Mouse (Mus musculus) T-helper 2 cell (primary cell): Measurements from ENCODE around the gene Daglb.

Source experiments
- in situ Hi-C: fragments of 300-600 bp; cut with MboI, MseI; formaldehyde crosslinking; loops from one replicate; pipeline ENCODE4 v1.15.1; 2025; ENCODE audit warnings: high pct_unique_total_duplicates

The Daglb gene

GRCm38 (mm10) chr5:143487193-143487592 lies 22.8 kb downstream of the Daglb start:
- in situ Hi-C loops = no loop called here

DNA sequence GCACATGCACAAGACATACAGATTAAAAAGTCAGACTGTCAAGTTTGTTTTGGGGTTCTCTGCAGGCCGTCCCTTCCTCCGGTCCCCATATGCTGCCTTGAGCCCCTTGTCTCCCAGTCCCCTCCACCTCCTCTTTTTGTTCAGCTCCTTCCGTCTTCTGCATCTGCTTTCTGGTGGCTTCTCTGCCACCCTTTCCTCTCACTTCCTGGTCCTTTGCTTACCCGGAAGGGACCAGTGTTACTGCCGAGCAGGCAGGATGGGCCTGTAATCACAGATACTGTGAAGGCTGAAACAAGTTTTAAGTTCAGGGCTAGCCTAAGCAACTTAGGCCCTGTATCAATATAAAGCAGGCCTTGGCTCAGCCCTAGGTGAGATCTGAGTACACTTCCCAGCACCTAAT lies 23.6 kb downstream of the Daglb start:
- in situ Hi-C loops = no loop called here

GRCm38 (mm10) chr5:143489749-143490342 lies 25.5 kb downstream of the Daglb start:
- in situ Hi-C loops = no loop called here

GRCm38 (mm10) chr5:143491736-143492135 lies 27.4 kb downstream of the Daglb start:
- in situ Hi-C loops = no loop called here

- in situ Hi-C loops = no loop called here
These were observed 28.8 kb downstream of the Daglb start for GRCm38 (mm10) chr5:143493163-143493562.

- in situ Hi-C loops = no loop called here
These were observed 31.3 kb downstream of the Daglb start for GRCm38 (mm10) chr5:143495708-143496107.

DNA sequence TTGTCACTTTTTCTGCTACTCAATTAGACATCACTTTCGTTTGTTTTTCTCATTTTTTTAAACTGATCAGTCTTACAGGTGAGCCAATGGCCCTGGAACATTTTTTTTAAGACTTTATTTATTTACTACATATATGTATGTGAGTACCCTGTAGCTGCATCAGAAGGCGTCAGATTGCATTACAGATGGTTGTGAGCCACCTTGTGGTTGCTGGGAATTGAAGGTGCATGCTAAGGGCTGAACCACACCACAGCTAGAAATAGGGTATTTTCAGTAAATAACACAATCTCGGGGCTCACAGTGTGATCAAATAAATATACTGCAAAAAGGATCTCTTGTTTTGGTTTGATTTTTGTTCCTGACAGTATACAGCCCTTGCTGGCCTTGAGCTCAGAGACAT lies 33.1 kb downstream of the Daglb start:
- in situ Hi-C loops = no loop called here

- in situ Hi-C loops = no loop called here
These were observed 34.8 kb downstream of the Daglb start for GRCm38 (mm10) chr5:143499197-143499596.

- in situ Hi-C loops = loop anchor here (5.0 kb wide), 1 partner anchor 62 kb away; no protein-coding TSS in a partner anchor
These were observed 35.3 kb downstream of the Daglb start for GRCm38 (mm10) chr5:143499686-143500085.

DNA sequence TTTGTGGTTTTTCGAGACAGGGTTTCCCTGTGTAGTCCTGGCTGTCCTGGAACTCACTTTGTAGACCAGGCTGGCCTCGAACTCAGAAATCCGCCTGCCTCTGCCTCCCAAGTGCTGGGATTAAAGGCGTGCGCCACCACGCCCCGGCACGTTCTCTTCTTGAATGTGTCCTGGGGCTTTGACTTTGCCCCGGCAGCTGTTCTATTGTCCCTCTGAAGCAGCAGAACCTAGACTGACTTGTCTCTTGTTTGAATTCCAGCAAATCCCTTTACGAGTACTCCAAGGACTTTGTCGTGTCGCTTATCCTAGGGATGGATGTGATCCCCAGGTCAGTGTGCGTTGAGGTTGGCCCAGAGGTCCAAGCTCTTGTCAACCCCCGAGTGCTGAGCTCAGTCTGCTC lies 36.3 kb downstream of the Daglb start:
- in situ Hi-C loops = loop anchor here (5.0 kb wide), 1 partner anchor 63 kb away; no protein-coding TSS in a partner anchor

DNA sequence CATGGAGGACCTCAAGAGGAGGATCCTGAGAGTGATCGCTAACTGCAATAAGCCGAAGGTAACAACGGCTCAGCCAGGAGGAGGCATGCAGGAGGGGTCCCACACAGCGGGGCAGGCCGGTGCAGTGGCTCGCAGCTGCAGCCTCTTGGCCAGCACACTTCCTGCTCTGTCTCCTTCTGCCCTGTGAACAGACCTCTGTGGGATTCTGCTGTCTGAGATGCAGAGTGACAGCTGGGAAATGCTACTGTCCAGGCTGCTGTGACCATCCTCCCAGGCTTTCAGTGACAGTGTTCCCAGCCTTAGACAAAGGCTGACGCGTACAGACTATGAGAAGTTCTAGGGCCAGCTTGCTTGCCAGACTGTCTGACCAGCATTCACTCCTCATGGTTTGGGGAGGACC lies 36.8 kb downstream of the Daglb start:
- in situ Hi-C loops = loop anchor here (5.0 kb wide), 1 partner anchor 64 kb away; no protein-coding TSS in a partner anchor

DNA sequence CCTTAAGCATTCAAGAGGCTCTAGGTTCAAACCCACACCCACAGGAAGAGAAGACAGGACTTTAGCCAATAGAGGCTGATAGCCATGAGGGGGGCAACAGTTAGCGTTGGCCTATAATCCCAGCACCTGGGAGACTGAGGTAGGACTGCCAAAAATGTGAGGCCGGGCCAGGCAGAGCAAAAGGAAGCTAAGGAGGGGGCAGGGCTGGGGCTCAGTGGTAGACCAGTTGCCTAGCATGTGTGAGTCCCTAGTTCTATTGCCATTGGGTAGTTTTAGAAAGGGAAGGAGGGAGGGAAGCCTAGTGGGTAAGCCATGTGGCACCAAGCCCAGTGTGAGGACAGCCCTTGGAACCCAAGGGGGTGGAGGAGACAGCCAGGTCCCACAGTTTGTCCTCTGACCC lies 37.3 kb downstream of the Daglb start:
- in situ Hi-C loops = loop anchor here (5.0 kb wide), 1 partner anchor 64 kb away; no protein-coding TSS in a partner anchor

DNA sequence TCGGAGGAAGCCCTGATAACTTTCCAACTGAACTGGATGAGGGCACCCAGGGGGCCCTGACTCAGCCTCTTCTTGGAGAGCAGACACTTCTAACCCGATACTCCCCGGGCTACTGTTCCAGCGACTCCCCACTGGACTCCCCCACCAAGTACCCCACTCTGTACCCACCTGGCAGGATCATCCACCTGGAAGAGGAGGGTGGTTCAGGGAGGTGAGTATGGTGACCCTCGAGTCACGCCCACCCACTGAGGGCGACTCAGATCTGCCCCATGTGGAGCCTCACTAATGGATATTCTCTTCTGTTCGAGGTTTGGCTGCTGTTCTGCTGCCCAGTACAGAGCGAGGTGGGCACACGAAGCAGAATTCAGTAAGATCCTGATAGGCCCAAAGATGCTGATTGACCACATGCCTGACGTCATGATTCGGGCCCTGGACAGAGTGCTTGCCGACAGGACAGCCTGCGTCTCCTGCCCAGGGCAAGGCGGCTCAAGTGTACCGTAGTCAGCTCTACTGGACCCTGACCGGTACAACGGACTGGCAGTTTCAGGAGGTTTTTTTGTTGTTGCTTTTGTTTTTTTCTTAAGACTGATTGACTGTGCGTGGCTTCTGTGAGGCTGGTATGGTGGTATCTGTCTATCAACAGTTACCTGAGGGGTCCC lies 38.6 kb downstream of the Daglb start:
- in situ Hi-C loops = loop anchor here (5.0 kb wide), 1 partner anchor 66 kb away; no protein-coding TSS in a partner anchor

GRCm38 (mm10) chr5:143503740-143504139 lies 39.4 kb downstream of the Daglb start:
- in situ Hi-C loops = loop anchor here (5.0 kb wide), 1 partner anchor 66 kb away; no protein-coding TSS in a partner anchor

- in situ Hi-C loops = loop anchor here (5.0 kb wide), 1 partner anchor 67 kb away; no protein-coding TSS in a partner anchor
These were observed 40.1 kb downstream of the Daglb start for GRCm38 (mm10) chr5:143504453-143504852.

- in situ Hi-C loops = no loop called here
These were observed 40.7 kb downstream of the Daglb start for GRCm38 (mm10) chr5:143505056-143505455.

- in situ Hi-C loops = no loop called here
These were observed 41.2 kb downstream of the Daglb start for GRCm38 (mm10) chr5:143505545-143505944.

DNA sequence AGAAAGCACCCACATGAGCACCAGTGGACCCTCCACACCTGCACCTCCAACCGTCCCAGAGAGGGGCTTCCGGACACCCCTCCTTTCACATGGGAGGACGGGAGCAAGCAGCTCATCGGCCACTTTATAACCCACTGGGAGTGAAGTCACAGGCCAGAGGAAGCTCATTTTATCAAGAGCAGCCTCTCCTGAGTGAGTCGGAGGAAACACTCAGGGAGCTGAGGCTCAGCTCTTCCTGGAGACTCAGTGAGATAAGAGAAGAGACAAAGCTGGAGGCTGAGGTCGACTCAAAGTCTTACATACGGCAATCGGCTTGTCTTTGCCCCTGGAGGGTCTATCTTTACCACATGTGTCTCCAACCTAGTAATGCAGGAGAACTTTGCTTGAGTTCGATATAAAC lies 44.9 kb downstream of the Daglb start:
- in situ Hi-C loops = no loop called here

- in situ Hi-C loops = no loop called here
These were observed 45.4 kb downstream of the Daglb start for GRCm38 (mm10) chr5:143509737-143510136.

GRCm38 (mm10) chr5:143511577-143511976 lies 47.2 kb downstream of the Daglb start:
- in situ Hi-C loops = no loop called here

DNA sequence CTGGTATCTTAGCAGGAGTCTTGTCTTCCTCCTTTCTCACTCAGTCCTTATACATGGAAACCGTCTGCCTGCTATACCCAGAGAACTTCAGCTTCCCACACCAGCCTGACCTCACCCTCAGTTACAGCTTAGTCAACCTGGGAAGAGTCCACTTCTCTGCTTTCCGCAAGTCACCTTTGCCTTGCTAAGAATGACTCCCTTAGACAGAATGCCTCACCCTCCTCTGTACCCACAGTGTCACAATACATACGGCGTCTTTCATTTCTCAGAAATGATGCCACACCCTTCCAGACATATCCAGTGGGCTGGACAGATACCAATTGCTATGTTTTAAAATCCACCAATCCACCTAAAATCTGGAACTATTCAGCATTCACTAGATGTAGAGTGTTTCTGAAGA lies 47.9 kb downstream of the Daglb start:
- in situ Hi-C loops = no loop called here

- in situ Hi-C loops = no loop called here
These were observed 50.5 kb downstream of the Daglb start for GRCm38 (mm10) chr5:143514878-143515277.

- in situ Hi-C loops = no loop called here
These were observed 52.6 kb downstream of the Daglb start for GRCm38 (mm10) chr5:143517005-143517404.
